Mouse (Mus musculus) hindbrain, embryonic 15.5 days (tissue): Measurements from ENCODE around the gene Nup153. TPM values are rescaled to one million over a fixed set of nuclear protein-coding genes. Genes with fewer than 3 reads are reported as not detected.

Experiments
- polyA plus RNA-seq: library from polyadenylated mRNA; unstranded; fragments of >200 nt; fragmentation: Nextera tagmentation; extraction: Ambion mirVana; gene quantifications from 2 replicates; pipeline ENCODE4 v1.2.1, GENCODE M21; 2015

Nup153 gene
- polyA plus RNA-seq, 1 experiment from 2014 or later, result 18.3 TPM

Other genes starting within 250 kb of the Nup153 start
- 7.2 and 9.4 TPM in 2 replicates for gene Cap2, start 226.1 kb downstream of the Nup153 start, polyA plus RNA-seq
- 16.0 and 16.1 TPM in 2 replicates for gene Fam8a1, start 58.4 kb downstream of the Nup153 start, polyA plus RNA-seq
- 13.0 and 16.9 TPM in 2 replicates for gene Kif13a, start 201.9 kb upstream of the Nup153 start, polyA plus RNA-seq